Mouse (Mus musculus): ENCODE measurements around the gene Rgr.

Gene Rgr

DNA sequence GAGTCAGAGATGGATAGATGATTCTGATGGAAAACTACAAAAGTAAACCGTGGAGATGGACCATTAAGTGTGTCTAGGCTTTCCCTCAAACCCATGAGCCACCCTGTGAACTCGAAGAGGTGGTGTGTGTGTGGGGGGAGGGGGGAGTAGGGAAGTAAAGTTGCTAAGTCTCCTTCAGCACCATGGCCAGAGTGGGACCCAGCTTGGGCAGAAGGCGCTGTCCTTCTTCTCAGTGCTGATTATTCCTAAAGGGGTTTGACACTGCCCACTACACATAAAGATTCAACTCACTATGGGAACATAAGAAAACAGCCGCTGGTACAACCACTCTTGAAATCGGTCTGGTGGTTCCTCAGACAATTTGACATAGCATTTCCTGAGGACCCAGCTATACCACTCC lies 32.9 kb downstream of the Rgr start:
- no peak for TF ChIP-seq GATA4 (IDR thresholded peaks at IDR 0.05; ENCODE audit: insufficient replicate concordance, low read length)

DNA sequence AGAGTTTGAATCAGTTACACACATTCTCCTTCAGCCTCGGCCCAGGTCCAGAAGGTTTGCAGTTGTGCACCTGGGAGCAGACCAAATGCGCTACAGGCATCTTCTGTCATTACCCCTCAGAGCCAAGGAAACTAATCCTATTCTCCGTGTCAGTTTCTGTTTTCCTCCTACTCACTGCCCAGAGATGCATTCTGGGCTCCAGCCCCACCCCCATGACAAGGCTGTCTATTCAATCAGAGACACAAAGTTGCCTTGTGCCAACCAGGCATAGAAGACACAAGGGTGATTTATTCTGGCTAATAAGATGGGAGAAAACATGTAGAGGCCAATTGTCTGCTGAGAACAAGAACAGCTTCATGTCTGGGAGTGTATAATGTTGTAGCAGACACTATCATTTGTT lies 35.1 kb downstream of the Rgr start:
- TF ChIP-seq GATA4 (IDR thresholded peaks at IDR 0.05; ENCODE audit: insufficient replicate concordance, low read length) = no peak

DNA sequence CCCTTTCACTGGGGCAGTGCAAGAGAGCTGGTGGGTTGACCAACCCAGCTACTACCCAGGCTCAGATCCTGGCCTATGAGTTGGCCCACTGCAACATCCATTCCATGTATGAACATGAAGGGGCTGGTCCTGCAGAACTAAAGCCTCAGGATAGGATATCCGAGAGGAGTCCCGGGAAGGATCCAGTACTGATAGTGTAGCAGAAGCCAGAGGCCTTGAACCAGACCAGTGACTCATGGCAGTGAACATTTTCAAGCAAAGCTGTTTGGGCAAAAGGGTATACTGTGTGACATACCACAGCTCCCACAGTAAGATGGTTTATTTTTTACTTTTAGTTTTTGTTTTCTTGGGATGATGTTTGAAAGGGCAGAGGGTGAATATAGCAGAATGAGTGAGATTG lies 39.1 kb downstream of the Rgr start:
- no peak for TF ChIP-seq GATA4 (IDR thresholded peaks at IDR 0.05; ENCODE audit: insufficient replicate concordance, low read length)

DNA sequence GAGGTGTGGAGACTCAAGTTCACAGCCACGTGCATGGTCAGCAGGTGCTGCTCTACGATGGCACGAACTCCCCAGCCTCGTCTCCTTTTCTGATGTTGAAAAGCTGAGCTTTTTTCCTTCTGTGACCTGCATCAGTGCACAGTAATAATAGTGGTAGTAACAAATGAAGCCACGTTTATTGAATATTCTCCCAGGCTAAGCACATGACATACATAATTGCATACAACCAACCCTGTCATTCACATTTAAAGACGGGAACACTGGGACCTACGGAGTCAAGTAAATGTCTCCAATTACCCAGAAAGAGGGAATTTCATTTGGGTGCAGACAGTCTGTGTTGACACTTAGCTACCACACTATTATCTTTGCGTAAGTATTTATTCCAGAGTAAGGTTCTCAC lies 42.3 kb downstream of the Rgr start:
- TF ChIP-seq GATA4 (IDR thresholded peaks at IDR 0.05; ENCODE audit: insufficient replicate concordance, low read length) = no peak

DNA sequence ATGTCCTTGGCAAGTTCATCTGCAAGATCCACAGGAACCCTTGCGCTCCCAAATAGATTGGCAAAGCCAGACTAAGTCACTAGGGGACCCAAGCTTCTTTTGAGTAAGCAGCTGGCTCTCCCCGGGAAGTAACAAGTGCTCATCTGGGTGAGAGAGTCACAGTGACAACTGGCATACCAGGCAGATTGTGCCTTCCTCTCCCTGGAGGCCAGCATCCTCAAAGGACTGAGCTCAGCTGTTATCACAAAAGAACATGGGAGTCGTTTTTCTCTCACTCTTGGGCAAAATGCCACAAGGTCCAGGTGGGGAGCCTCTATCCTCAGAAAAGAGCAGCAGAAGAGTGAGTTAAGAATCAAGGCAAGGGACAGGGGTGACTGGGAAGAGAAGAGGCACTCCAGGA lies 42.9 kb downstream of the Rgr start:
- no peak for TF ChIP-seq GATA4 (IDR thresholded peaks at IDR 0.05; ENCODE audit: insufficient replicate concordance, low read length)

DNA sequence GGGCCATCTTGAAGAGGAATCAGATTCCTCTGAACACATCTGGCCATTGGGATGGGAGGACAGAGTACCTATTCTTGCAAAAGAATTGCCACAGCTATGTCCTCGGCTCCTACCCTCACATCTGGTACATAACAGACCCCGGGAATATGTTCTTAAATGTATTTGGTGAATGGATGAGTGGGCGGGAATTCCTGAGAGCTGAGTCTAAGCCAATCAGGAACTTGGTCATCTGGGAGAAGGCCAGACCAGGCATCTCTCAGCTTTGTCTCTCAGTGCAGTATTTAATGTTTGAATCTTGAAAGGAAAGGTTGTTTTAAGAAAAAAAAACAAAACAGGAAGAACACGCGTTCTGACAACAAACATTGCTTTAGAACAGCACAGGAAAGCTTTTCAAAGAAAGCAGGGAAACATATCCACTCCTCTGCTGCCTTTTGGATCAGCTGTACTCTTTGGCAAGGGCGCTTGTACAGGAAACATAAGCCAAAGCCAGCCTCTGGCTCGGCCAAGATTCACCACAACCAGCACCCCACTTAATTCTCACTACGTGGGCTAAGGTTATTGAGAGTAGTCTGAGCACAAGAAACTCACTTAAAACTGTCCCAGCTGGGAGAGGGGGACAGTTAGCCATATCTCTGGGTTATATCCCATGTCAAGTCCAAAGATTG lies 45.2 kb downstream of the Rgr start:
- no peak for TF ChIP-seq GATA4 (IDR thresholded peaks at IDR 0.05; ENCODE audit: insufficient replicate concordance, low read length)

DNA sequence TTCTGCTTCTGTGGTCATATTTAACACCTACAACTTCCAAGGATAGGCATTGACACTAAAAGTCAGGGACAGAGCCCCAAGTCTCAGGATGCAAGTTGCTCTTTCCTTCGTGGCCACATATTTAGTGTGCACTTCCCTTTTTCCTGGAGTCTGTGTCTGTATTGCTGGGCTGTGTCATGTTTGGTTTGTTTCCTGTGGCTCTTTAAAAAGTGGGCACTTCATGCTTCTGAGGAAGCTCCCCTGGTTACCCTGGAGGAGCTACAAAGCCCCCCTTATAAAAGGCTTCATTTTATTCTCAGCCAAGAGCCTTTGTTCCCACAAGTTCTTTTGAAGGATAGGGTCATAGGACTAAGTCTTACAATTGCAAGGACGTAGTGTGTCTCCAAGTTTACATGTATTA lies 45.9 kb downstream of the Rgr start:
- no peak for TF ChIP-seq GATA4 (IDR thresholded peaks at IDR 0.05; ENCODE audit: insufficient replicate concordance, low read length)

DNA sequence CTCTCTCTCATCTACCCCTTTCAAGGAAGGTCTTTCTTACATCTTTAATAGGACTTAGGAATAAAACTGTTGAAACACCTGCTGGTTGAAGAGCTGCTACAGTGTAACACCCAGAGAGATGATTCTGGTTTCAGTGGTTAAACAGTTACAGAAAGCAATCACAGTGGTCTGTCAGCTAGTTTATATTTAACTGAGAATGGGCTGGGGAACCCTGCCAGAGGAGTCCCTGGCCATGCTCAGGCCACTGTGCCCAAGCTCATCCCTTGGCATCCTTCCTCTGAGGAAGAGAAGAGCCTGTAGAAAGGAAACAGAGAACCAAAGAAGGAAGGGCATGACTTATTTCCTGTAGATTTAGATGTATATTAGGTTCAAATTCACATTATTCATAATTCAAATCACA lies 59.0 kb downstream of the Rgr start:
- TF ChIP-seq GATA4 (IDR thresholded peaks at IDR 0.05; ENCODE audit: insufficient replicate concordance, low read length) = no peak

DNA sequence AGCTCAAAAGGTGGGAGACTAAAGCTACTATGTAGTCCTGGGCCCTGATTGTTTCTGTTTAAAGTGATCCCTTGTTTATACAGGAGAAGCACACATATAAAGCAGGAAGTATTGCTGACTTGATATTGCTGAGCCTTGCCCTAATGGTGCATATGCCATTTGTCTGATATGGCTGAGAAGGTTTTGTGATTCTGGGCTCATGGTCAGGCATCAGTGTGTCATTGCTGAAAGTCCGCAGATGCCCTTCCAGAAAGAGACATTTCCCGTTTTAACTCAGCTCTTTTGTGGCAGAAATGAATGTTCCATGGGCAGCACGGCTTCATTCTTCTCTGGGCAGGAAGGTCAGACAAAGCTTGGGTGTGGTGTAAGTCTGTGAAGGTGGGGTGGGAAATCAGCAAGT lies 63.1 kb downstream of the Rgr start:
- no peak for TF ChIP-seq GATA4 (IDR thresholded peaks at IDR 0.05; ENCODE audit: insufficient replicate concordance, low read length)

Measured in liver, adult (tissue).